Mouse (Mus musculus) lung, embryonic 14.5 days (tissue): ENCODE measurements around the gene Spib. TPM values are rescaled to one million over a fixed set of nuclear protein-coding genes. Genes with fewer than 3 reads are reported as not detected.

ENCODE experiments used
- ATAC-seq: fragments of 200-750 bp; cut with Nextera tagmentation; 2 replicates; pipeline ENCODE4 v1.8.0; 2017; ENCODE audit warnings: mild to moderate bottlenecking, moderate TSS enrichment, moderate library complexity; ENCODE audit not compliant: insufficient read depth
- DNase-seq: peaks from one replicate; pipeline ENCODE4 v3.0.0-alpha.2; 2015
- H3K27ac ChIP-seq: fragments of 300-500 bp; sonication (generic); 2 replicates; pipeline ENCODE4 v1.5.1; 2014; ENCODE audit warnings: low read depth, mild to moderate bottlenecking, moderate library complexity
- H3K27me3 ChIP-seq: fragments of 300-500 bp; sonication (generic); 2 replicates; pipeline ENCODE4 v1.6.1; 2014; ENCODE audit warnings: low read length, control low read depth; ENCODE audit not compliant: insufficient read depth
- H3K36me3 ChIP-seq: fragments of 300-500 bp; sonication (generic); 2 replicates; pipeline ENCODE4 v1.6.1; 2014; ENCODE audit warnings: control low read depth; ENCODE audit not compliant: insufficient read depth
- H3K4me1 ChIP-seq: fragments of 300-500 bp; sonication (generic); 2 replicates; pipeline ENCODE4 v1.6.1; 2014; ENCODE audit warnings: antibody characterized with exemption, control low read depth; ENCODE audit not compliant: insufficient read depth
- H3K4me2 ChIP-seq: fragments of 300-500 bp; sonication (generic); 2 replicates; pipeline ENCODE4 v1.6.1; 2014; ENCODE audit warnings: mild to moderate bottlenecking
- H3K4me3 ChIP-seq: fragments of 300-500 bp; sonication (generic); 2 replicates; pipeline ENCODE4 v1.5.1; 2014; ENCODE audit warnings: low read depth, low read length
- H3K9ac ChIP-seq: fragments of 300-500 bp; sonication (generic); 2 replicates; pipeline ENCODE4 v1.6.1; 2014
- H3K9me3 ChIP-seq: fragments of 300-500 bp; sonication (generic); 2 replicates; pipeline ENCODE4 v1.6.1; 2016; ENCODE audit warnings: low read depth, low read length, control low read depth
- CTCF ChIP-seq: IDR thresholded peaks from 2 replicates; pipeline ENCODE4 v1.5.1; 2016; ENCODE audit warnings: antibody characterized with exemption, low read depth
- WGBS: fragments of 180-500 bp; shearing (Covaris S2); extraction: QIAGEN DNeasy Blood & Tissue Kit; methylation state at CpG from one replicate; pipeline ENCODE4 v1.1.7; 2014; 5-methylcytosine and 5-hydroxymethylcytosine counted together
- polyA plus RNA-seq: library from polyadenylated mRNA; unstranded; fragments of >200 nt; fragmentation: Nextera tagmentation; extraction: Ambion mirVana; gene quantifications from 2 replicates; pipeline ENCODE4 v1.2.1, GENCODE M21; 2014

The Spib gene
- polyA plus RNA-seq = 0.07 and 0.18 TPM in 2 replicates

DNA sequence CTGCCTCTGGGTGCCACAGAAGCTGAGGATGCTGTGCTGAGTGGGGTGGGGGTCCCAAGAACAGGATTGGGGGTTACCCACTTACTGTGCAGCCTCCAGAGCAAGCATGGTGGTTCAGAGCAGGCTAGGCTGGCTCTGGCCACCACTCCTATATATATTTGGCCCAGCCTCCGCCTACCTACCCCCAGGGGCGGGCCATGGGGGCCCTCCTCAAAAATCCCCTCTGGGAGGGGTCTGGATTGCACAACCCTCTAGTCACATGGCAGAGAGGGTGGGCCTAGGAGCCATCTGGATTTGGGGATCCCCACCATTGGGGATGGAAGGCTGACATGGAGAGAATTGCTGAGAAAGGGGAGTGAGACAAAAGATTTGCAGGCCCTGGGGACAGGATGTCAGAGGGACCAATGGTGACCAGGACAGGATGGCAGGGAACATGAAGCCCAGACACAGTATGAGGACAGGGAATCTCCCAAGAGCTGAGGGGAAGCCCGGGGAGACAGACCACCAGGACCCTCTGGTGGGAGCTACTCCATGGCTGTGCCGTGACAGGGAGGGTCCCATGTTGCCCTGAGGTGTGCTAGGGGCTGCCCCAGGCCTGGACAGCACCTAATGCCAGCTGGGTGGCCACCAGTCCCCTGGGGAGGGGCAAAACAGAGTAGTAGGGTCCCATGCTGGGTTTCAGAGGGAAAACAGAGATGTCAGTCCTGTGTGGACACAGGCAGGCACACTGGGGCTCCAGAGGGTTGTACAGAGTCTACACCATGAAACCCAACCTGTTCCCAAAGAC, at the start of gene Spib:
Spib (minus strand) TSS at position 126 of the 787 bp plus-strand sequence.
- WGBS = 87% methylated on average over 4 of the region's 4 CpGs
- peaks cover 7% of the 10 kb centered on the region; the same call in 1 of the 2 replicates for H3K27me3 ChIP-seq
- H3K4me2 ChIP-seq = no peak within 1 kb of the TSS
- no peak for ATAC-seq
- H3K9me3 ChIP-seq = no peaks in the 10 kb centered on the region
- no peak within 1 kb of the TSS for H3K9ac ChIP-seq
- H3K4me3 ChIP-seq = no peak within 1 kb of the TSS
- no peaks in the 10 kb centered on the region for H3K4me1 ChIP-seq
- peaks cover 47% of the 10 kb centered on the region for H3K36me3 ChIP-seq
- DNase-seq = no peak
- no peak within 1 kb of the TSS for H3K27ac ChIP-seq
- TF ChIP-seq CTCF = no peak

DNA sequence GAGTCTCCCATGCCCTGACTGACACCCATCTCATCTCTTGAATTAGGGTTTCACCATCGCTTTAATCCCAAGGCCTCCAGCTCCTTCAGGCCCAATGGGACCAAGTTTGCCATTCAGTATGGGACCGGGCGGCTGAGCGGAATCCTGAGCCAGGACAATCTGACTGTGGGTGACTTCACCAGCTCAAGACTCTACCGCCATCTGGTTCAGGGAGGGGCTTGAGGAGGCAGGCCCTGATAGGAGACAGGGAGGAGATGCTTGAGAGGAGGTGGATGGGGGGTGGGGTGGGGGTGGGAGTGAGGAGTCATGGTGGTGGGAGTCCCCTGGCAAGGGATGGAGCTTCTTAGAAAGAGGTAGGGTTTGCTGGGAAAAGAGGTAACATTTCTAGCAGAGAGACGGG, 49.8 kb upstream of the Spib start:
- Histone ChIP-seq H3K27me3 (peaks cover 14% of the 10 kb centered on the region), H3K4me2 (no peak overlapping the region), H3K9me3 (no peaks in the 10 kb centered on the region; the same call in 1 of the 2 replicates), H3K4me1 (0 out of 2 replicates have a peak, but pooled peaks cover 2% of the 10 kb centered on the region), H3K9ac (no peak overlapping the region), H3K4me3 (no peak overlapping the region), H3K27ac (no peak overlapping the region), H3K36me3 (no peaks in the 10 kb centered on the region)
- DNase-seq (no peak), ATAC-seq (no peak)
- no peak for TF ChIP-seq CTCF
- 68% methylated on average over 6 of the region's 6 CpGs for WGBS

GRCm38 (mm10) chr7:44576333-44576844, 44.5 kb upstream of the Spib start:
- Histone ChIP-seq H3K9me3 (no peaks in the 10 kb centered on the region; the same call in 1 of the 2 replicates), H3K4me2 (no peak overlapping the region), H3K4me3 (no peak overlapping the region), H3K9ac (no peak overlapping the region), H3K4me1 (no peaks in the 10 kb centered on the region), H3K36me3 (no peaks in the 10 kb centered on the region), H3K27me3 (no peaks in the 10 kb centered on the region), H3K27ac (no peak overlapping the region)
- TF ChIP-seq CTCF = 0 out of 2 replicates have a peak, but pooled peaks have one; percentile 10
- ATAC-seq = no peak
- 25% methylated on average over 5 of the region's 5 CpGs for WGBS
- no peak for DNase-seq

DNA sequence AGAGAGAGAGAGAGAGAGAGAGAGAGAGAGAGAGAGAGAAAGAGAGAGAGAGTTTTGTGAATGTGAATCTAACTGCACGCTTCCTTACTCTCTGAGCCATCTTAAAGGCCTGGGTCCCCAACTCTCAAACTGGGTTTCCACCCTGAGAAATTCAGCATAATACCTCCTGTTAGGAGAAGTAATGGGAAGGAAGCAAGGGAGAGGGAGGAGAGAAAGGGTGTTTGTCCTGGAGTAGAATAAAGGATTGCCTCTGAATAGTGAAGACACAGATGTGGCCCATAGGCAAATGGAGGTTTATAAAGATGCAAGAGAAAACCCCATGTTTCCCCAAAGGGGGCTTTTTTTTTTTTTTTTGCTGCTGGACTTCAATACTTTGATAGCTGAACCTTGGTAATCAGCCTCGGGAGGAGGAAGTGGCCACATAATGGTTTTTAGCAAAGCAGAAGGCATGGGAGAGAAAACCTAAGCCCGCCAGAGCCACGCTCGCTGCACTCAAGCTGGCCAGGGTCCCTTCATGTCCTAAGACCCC, 41.1 kb upstream of the Spib start:
- H3K4me3 ChIP-seq = no peak overlapping the region
- TF ChIP-seq CTCF = no peak
- ATAC-seq (no peak), DNase-seq (no peak)
- H3K27ac ChIP-seq = no peak overlapping the region
- no peaks in the 10 kb centered on the region for H3K27me3 ChIP-seq
- no peaks in the 10 kb centered on the region for H3K9me3 ChIP-seq
- WGBS = 81% methylated on average over 5 of the region's 5 CpGs
- no peaks in the 10 kb centered on the region for H3K36me3 ChIP-seq
- no peaks in the 10 kb centered on the region for H3K4me1 ChIP-seq
- H3K9ac ChIP-seq = no peak overlapping the region
- no peak overlapping the region for H3K4me2 ChIP-seq

DNA sequence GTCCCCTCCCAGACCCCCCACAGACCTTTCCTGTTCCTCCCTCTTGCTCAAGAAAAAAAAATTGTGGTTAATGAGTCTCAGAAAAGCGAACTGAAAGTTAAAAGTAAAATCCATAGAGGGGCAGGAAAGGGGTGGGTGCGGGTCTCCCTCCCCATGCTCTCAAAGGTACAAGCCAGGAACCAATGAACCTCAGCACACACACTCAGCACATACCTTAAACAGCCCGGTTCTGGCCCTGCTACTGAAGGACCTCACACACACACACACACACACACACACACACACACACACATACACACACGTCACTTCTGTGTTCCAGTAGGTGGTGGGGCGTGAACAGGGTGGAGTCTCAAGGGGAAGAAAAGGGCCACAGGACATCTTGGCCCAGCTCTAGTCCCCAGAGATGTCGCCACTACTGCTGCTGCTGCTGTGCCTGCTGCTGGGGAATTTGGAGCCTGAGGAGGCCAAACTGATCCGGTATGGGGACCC, 40.4 kb upstream of the Spib start, which contains the start of gene Napsa:
Napsa (plus strand) TSS at position 168 of the 489 bp plus-strand sequence.
- Histone ChIP-seq H3K9me3 (no peaks in the 10 kb centered on the region), H3K36me3 (no peaks in the 10 kb centered on the region), H3K4me1 (no peaks in the 10 kb centered on the region), H3K27ac (no peak within 1 kb of the TSS), H3K27me3 (no peaks in the 10 kb centered on the region), H3K4me3 (no peak within 1 kb of the TSS), H3K4me2 (no peak within 1 kb of the TSS), H3K9ac (no peak within 1 kb of the TSS)
- 34% methylated on average over 7 of the region's 7 CpGs for WGBS
- DNase-seq (no peak), ATAC-seq (no peak)
- no peak for TF ChIP-seq CTCF

DNA sequence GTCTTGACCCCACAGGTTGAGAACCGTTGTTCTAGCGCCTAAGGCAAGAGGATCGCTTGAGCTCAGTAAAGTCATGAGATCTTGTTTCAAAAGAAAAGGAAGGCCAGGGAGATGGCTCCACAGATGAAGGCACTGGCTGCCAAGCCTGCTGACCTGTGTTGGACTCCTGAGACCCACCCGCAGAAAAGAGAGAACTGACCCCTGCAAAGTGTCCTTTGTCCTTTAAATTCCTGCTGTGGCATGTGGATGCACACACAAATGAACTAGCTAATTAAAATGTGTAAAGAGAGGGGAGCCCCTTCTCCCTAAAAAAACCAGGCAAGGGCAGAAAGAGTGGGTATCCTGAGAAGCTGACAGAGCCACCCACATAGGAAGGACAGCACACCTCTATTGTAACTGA, 39.9 kb upstream of the Spib start:
- Histone ChIP-seq H3K4me3 (no peak overlapping the region), H3K9me3 (no peaks in the 10 kb centered on the region), H3K4me1 (no peaks in the 10 kb centered on the region), H3K9ac (no peak overlapping the region), H3K27me3 (no peaks in the 10 kb centered on the region), H3K36me3 (no peaks in the 10 kb centered on the region), H3K4me2 (no peak overlapping the region), H3K27ac (no peak overlapping the region)
- ATAC-seq (no peak), DNase-seq (no peak)
- 62% methylated on average over 4 of the region's 4 CpGs for WGBS
- no peak for TF ChIP-seq CTCF

DNA sequence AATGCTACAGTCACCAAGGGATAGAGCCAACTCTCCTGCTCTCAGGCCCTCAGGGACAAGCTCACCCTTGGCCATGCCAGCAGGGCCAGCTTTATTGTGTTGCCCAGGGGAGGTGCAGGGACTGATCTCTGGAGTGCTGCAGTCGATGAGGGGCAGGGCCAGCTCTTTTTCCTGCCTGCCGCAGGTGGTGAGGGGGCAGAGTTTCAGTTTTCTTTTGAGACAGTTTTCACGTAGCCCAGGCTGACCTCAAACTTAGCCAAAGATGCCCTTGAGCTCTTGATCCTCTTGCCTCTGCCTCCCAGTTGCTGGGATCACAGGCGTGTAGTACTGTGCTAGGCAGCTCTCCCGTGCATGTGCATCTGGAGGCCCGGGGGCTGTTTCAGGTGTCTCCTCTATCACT, 39.1 kb upstream of the Spib start:
- H3K4me3 ChIP-seq = no peak overlapping the region
- ATAC-seq = no peak

More for the DNA sequence above, 39.1 kb upstream of the Spib start:
- H3K4me2 ChIP-seq = no peak overlapping the region
- H3K4me1 ChIP-seq = no peaks in the 10 kb centered on the region
- no peaks in the 10 kb centered on the region for H3K36me3 ChIP-seq
- H3K9ac ChIP-seq = no peak overlapping the region
- no peak for TF ChIP-seq CTCF
- H3K27ac ChIP-seq = no peak overlapping the region
- no peaks in the 10 kb centered on the region for H3K27me3 ChIP-seq
- no peaks in the 10 kb centered on the region for H3K9me3 ChIP-seq
- DNase-seq = no peak
- 76% methylated on average over 6 of the region's 6 CpGs for WGBS
